In genomic region chr5:28070149-28070827, GRCm38 (mm10) we compare ENCODE assay signal across 8 mouse cellular contexts. TPM values are rescaled to one million over a fixed set of nuclear protein-coding genes. Genes with fewer than 3 reads are reported as not detected.
DNase-seq lines count a peak whose midpoint lies in the region; ATAC-seq and TF ChIP-seq lines count a peak whose summit lies in the region.

No protein-coding gene starts in this region.

- ATAC-seq in liver, embryonic 15.5 days (ENCODE audit: insufficient read depth) = no peak; the same call in 1 of the 2 replicates

- peak overlapping the region; percentile 95 for H3K4me2 ChIP-seq in liver, embryonic 15.5 days

- no peak for DNase-seq in gastrocnemius, adult 2 months
- no peak for DNase-seq in gastrocnemius, postnatal 25 days
- DNase-seq in right cerebral cortex, adult 18-20 months = peak; percentile 10
- no peak for DNase-seq in right cerebral cortex, postnatal 4 days
- peak; percentile 18 to 32 for DNase-seq in frontal cortex, postnatal 10 days (ENCODE audit: low spot score in 2 of 2)
- no peak for DNase-seq in urinary bladder, postnatal 10 days (ENCODE audit: low spot score)

- H3K9ac ChIP-seq in liver, embryonic 15.5 days = peak overlapping the region; percentile 67

- H3K4me1 ChIP-seq in liver, embryonic 15.5 days (replicated peaks) = peaks cover 68% of the 10 kb centered on the region
- H3K4me1 ChIP-seq in small intestine, adult 2 months (ENCODE audit: control insufficient read depth, insufficient read depth, insufficient read length, low read length) = peaks cover 51% of the 10 kb centered on the region

- peak overlapping the region; percentile 98 for H3K27ac ChIP-seq in gastrocnemius, adult 2 months
- peak overlapping the region; percentile 86 for H3K27ac ChIP-seq in liver, embryonic 15.5 days (replicated peaks)
- peak overlapping the region; percentile 95 for H3K27ac ChIP-seq in small intestine, adult 2 months (ENCODE audit: insufficient read depth, low read depth, low read length)

- H3K4me3 ChIP-seq in gastrocnemius, adult 2 months = peak overlapping the region; percentile 75
- H3K4me3 ChIP-seq in liver, embryonic 15.5 days (replicated peaks) = peak overlapping the region; percentile 74
- H3K4me3 ChIP-seq in small intestine, adult 2 months (ENCODE audit: low read depth, low read length) = peak overlapping the region; percentile 73

- no peak for TF ChIP-seq POLR2A in small intestine, adult 2 months (IDR thresholded peaks at IDR 0.05; ENCODE audit: low read depth, low read length)

- no peak for TF ChIP-seq CTCF in gastrocnemius, adult 2 months (IDR thresholded peaks at IDR 0.05)
- TF ChIP-seq CTCF in small intestine, adult 2 months (IDR thresholded peaks at IDR 0.05; ENCODE audit: extremely low read depth, insufficient read length, insufficient replicate concordance, low read depth, low read length) = no peak

- intact Hi-C loops in gastrocnemius, adult 2 months (cut with DNase I) = loop anchor here (5.0 kb wide), 1 partner anchor 33 kb away; no protein-coding TSS in a partner anchor

- H3K9me3 ChIP-seq in liver, embryonic 15.5 days (replicated peaks) = no peaks in the 10 kb centered on the region

- H3K27me3 ChIP-seq in liver, embryonic 15.5 days = no peaks in the 10 kb centered on the region
- no peaks in the 10 kb centered on the region for H3K27me3 ChIP-seq in small intestine, adult 2 months (ENCODE audit: control insufficient read depth, insufficient read depth, low read length)

- H3K36me3 ChIP-seq in liver, embryonic 15.5 days (replicated peaks) = peaks cover 28% of the 10 kb centered on the region
- peaks cover 24% of the 10 kb centered on the region for H3K36me3 ChIP-seq in small intestine, adult 2 months (ENCODE audit: control insufficient read depth, insufficient read depth, low read length)

- WGBS in liver, embryonic 15.5 days (ENCODE audit: insufficient replicate concordance) = 35% methylated on average over 9 of the region's 9 CpGs
- 12% methylated on average over 9 of the region's 9 CpGs for WGBS in small intestine, adult 2 months

RNA-seq across cellular contexts. Expression of gene Insig1, which starts 0.9 kb away (rescaled TPM):
- total RNA-seq in gastrocnemius, adult 2 months (2021) = 1 to 10 TPM; 9.2 to 9.8 TPM
- 10 to 100 TPM; 11.8 to 12.2 TPM for total RNA-seq in gastrocnemius, postnatal 25 days (2021)
- polyA plus RNA-seq in liver, embryonic 15.5 days (2015; fragmentation: Nextera tagmentation; extraction: Ambion mirVana) = 62.2 and 67.6 TPM in 2 replicates
- polyA plus RNA-seq in small intestine, adult 2 months (2012; rRNA removed) = 82.2 and 110 TPM in 2 replicates

Comparison
In these comparisons a context has a peak if more than half of its experiments do, and no peak if none do; other contexts are left out.
1. DNase-seq: peak in right cerebral cortex, adult 18-20 months (single experiment) and frontal cortex, postnatal 10 days (2 of 2); none in gastrocnemius, adult 2 months (single experiment), gastrocnemius, postnatal 25 days (single experiment), right cerebral cortex, postnatal 4 days (single experiment) and urinary bladder, postnatal 10 days (single experiment).
2. Peak in every context shown above with its lines, with median percentiles within 50 percentile points of each other: H3K27ac ChIP-seq and H3K4me3 ChIP-seq.